Mouse (Mus musculus) CD4-positive, CD25-positive, alpha-beta regulatory T cell, adult 4 months (primary cell): ENCODE results near the gene Rbms2. TPM values are rescaled to one million over a fixed set of nuclear protein-coding genes. Genes with fewer than 3 reads are reported as not detected.
A peak's percentile ranks its signal among the peaks of the same experiment; 100 is the strongest.

Source experiments
- ATAC-seq: one replicate; pipeline ENCODE4 v1.8.0; 2017
- polyA plus RNA-seq, 2 experiments: library from polyadenylated mRNA; unstranded; fragments of 100-300 nt; shearing (Covaris generic); gene quantifications; one replicate each; pipeline ENCODE4 v1.2.1; 2017

The Rbms2 gene
- polyA plus RNA-seq, 2 experiments from 2014 or later = 24.9 to 31.7 TPM

DNA sequence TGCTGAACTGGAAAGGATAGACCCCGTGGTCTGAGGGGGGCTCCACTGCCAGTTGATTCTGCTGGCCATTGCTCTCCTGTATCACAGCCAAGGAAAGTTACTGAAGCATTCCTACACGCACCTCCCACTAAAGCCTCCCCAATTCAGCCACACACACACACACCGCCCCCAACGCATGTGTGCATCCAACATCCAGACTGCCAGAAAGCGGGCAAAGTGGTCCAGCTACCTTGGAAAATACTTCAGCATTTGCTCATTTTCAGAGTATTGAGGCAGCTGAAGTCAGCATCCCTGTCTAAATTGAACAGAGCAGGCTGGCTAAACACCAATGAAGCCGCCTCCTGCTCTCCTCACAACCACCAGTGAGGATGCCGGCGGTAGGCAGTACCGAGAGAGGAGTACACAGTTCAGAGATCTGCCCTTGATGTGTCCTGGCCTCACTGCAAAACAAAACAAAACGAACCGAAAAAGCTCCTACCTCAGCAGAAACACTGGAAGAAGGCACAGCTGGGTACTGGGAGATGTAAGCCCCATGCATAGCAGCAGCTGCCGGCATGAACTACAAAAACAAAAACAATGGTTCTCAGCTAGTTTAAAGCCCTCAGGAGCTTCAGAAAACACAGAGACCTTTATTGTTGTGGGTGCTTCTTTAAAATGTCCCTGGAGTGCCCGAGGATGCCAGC, 46.3 kb downstream of the Rbms2 start:
- ATAC-seq = no peak

DNA sequence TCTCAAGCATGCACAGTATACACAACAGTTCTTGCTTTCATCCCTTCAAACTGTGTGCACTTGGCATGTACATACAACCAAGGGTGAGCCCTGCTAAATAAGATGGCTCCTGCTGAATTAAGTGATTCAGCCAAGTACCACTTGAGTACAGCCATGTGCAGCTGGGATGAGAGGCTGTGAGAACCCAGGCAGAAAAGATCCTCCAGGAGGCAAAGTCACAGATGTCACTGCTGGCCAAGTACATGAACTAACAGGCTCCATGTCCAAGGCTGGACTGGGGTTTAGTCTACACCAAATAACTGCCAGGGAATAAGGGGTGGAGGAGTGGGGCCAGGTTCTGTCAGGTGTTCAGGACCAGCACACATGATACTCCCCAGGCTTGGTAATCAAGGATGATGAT, 48.3 kb downstream of the Rbms2 start:
- no peak for ATAC-seq

DNA sequence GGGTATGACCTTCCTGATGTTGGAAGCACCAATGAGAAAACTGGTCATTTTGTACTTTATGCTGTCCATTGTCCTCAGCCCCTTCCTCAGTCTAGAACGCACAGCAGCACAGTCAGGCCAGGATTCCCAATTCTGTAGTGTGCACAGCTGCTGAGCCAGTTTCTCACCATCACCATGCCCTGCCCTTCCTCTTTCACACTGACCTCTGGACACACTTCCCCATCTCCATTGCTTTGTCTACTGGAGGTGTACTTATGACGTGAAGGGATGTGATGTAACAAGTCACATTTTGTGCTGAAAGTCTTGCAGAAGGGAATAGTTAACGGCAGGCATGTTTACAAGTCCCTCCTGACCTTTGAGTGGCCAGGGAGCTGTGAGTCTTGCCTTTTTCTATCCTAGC, 48.8 kb downstream of the Rbms2 start:
- no peak for ATAC-seq

- ATAC-seq = no peak
Observed at GRCm38 (mm10) chr10:128128143-128128542, 52.0 kb downstream of the Rbms2 start.

DNA sequence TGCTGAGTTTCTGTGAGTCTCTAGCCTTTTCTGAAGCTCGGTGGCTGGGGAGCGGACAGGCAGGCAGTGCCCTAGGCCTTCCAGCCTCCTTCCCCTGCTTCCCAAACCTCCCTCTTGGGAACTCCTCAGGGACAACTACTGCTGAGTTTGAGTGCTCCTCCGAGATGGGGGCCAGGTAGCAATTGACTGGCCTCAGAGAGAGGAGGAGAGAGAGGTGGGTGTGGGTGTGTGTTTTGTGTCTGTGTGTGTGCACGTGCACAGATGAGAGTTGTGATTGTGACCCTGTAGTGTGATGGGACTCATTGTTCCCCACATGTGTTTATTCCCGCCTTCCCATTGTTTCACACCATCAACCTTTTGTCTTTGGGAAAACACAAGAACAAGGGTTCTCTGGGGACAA, 52.6 kb downstream of the Rbms2 start:
- no peak for ATAC-seq

DNA sequence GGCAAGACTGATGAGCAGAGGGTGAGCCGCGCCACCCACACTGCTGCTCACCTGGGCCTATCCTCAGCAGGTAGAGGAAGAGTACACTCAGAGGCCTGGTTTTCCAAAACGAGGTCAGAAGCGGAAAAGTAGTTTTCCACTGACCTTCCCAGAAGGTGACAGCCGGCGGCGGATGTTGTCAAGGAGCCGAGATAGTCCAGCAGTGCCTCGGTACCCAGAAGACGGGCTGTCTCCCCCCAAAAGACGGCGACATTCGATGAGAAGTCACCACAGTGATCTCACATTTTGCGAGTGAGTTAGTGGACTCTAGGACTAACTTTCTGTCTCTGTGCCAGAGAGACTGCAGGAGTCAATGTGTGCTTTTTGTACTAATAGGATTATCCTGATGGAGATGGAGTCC, 54.1 kb downstream of the Rbms2 start:
- no peak for ATAC-seq

DNA sequence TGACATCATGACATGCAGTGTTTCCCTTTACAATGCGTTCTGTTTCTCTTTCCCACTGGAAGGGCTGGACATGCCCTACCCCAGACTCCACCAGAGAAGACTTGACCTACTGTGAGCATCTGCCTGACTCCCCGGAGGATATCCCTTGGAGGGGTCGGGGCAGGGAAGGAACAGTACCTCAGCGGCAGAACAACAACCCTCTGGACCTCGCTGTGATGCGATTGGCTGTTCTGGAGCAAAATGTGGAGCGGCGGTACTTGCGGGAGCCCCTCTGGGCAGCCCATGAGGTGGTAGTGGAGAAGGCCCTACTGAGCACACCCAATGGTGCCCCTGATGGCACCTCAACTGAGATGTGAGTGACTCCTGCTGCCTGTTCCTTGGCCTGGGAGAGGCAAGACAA, 55.3 kb downstream of the Rbms2 start:
- ATAC-seq = no peak

GRCm38 (mm10) chr10:128123833-128124232, 56.3 kb downstream of the Rbms2 start:
- no peak for ATAC-seq

GRCm38 (mm10) chr10:128111227-128111626, 68.9 kb downstream of the Rbms2 start:
- ATAC-seq = no peak

DNA sequence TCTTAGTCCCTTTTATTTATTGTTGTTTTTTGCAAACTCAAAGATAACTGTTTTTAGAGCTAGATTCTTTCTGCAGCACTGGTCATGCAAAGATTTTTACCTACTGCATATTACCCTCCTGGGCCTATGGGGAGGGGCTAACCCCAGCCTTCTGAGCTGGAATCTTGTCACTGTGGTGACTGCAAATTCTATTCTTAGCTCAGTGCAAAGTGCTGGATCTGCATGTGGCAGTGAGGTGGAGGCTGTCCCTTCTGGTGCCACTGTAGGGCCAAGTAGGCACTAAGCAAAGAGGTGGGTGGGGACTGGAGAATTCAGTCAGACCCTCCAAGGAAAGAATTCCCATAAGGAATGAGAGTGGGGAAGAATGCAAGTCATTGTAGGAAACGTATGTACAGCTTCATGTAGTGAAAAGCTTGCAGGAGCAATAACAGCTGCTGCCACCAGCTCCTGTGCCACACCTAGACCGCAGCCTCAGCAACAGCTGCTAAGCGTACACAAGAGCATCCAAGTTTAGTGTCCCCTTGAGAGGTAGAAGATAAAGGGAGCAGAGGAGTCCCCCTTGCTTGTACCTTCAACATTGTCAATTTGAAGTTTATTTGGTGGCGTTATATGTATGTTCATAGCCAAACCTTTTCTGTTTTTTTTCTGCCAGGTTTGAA, 69.9 kb downstream of the Rbms2 start:
- no peak for ATAC-seq

GRCm38 (mm10) chr10:128097587-128097971, 82.5 kb downstream of the Rbms2 start:
- ATAC-seq = peak; percentile 25

DNA sequence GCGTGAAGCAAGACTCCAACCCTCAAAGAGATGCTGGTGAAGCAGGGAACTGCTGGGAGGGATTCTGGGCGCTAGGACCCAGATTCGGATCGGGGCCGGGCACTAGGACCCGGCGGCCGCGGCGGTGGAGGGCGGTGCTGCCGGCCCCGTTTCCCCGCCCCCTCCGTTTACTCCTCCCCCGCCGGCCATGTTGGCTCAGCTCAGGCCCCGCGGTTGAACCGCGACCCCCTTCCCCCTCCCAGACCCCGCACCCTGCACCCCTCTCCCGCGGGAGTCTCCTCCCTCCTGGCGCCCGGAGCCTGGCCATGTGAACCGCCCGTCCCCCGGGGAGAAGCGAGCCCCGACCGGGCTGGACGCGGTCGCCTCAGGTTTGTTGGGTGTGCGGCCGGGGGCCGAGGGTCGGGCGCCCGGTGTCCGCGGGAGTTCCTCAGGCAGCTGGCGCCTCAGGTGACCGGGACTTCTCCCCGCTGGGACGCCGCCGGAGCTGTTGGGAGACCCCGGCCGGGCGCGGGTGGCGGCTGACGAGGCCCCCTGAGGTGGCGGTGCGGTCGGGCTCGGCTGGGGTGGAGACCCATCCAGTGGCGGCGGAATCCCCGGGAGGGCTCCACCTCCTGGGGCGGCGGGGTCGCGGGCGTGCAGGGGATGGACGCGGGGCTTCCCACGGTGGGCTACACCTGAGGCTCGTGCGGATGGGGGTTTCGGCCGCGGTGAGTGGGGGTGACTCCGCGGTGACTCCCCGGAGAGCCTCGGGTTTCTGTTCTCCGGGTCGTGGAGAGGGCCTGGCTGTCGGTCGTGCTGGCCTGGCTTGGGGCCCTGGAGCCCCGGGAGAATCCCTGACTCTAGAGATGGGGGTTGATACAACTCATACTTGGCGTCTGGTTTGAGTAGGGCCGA, 83.2 kb downstream of the Rbms2 start:
- ATAC-seq = peak; percentile 42

GRCm38 (mm10) chr10:128096313-128096692, 83.8 kb downstream of the Rbms2 start:
- no peak for ATAC-seq

GRCm38 (mm10) chr10:128095003-128095636, 85.0 kb downstream of the Rbms2 start:
- ATAC-seq = no peak

DNA sequence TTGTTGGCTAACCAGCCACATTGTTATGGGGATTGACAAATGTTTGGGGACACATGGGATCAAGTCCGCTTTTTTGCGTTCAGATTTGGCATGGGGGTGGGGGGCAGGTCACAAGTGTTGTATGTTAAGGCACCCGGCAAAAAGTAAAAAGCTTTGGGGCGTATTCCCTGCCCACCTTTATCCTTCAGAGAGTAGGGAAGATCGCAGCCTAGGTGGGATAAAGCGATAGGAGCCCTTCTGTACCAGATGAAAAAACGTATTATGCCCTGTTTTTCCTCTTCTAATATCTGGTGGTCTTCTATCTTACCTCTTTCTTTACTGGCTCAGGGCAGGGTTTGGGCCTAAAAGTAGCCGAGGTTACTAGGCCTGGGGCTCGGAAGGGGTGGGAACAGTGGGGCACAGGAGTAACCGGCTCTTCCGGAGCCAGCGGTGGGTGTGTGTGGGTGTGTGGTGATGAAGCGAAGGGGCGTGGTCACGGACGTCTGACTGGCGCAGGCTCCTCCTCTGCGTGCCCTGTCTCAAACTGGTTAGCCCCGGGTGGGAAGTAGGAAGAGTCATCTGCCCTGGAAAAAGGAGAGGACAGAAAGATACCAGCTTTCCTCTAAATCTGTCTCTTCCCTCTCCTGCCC, 85.6 kb downstream of the Rbms2 start:
- peak; percentile 68 for ATAC-seq

DNA sequence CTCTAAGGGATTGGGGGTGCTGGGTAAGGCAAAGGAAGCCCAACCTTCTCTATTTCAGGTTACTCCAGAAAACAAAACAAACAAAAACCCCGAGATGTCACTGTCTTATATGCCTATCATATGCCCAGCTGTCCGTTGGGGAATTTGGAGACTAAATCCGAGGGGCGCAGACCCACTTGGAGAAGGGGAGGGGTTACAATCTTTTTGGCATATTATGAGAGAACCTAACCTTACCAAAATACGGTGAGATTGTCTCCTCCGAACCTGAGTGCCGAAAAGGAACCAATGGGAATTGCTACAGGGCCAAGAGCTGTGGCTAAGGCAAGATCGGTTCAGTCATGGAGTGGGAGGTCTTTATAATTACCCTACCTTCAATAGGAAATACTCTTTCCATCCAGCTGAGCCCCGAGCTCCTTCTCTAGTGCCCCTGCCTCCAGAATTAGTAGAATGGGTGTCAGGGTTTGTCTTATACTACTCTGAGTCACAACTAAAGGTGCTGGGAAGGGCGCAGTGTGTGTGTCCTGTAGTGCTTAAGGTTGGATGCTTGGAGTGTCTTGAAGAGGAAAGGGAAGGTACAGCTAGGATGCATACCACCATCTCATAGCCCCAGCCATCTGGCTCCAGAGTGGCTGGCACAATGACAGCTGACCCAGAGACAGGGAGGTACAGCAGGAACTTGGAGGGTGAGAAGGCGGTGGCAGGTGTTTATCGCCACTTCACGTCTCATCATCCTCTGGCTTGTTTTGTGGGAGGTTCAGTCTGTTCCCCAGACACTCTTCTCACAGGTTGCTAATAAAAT, 86.4 kb downstream of the Rbms2 start:
- ATAC-seq = no peak

DNA sequence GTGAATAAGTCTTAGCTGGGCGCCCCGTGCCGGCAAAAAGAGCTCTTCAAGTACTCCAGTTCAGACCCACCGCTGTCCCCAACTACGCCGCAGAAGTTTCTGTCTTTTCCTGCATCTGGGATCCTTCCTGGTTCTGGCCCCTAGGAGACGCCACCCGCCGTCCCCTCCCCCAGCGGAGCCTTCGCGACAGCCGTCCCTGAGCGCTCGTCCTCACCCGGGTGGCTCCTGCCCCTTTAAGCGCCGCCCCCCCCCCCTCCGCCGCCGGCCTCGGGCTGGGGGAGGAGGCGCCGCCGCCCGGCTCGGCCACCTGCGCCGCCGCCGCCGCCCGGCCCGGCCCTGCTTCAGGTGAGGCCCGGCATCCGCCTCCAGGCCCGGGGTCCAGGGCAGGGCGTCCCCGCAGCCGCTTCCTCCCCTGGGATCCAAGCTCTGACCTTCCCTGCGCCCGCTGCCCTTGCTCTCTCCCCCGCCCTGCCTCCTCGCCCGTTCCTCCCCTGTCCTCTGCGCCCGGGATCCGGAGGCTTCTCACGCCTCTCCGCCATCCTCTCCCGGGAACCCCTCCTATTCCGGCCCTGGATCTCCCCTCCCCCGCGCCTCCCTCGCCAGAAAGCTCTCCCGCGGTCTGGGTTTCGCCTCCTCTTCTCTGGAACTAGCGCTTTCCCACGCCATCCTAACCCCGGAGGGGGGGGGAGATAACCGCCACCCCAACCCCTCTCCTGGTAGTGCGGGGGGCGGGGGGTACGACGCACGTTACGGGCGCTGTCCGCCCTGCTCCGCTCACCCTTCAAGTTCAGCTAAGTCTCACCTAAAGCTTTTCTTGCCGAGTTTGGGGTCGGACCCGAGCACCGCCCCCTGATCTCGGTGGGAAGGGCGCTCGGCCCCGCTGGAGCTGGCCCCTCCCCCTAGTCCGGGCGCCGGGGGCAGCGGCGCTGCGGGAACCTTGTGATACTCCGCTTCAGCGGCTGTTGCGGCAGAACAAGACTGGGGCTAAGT, 87.3 kb downstream of the Rbms2 start:
- ATAC-seq = no peak

DNA sequence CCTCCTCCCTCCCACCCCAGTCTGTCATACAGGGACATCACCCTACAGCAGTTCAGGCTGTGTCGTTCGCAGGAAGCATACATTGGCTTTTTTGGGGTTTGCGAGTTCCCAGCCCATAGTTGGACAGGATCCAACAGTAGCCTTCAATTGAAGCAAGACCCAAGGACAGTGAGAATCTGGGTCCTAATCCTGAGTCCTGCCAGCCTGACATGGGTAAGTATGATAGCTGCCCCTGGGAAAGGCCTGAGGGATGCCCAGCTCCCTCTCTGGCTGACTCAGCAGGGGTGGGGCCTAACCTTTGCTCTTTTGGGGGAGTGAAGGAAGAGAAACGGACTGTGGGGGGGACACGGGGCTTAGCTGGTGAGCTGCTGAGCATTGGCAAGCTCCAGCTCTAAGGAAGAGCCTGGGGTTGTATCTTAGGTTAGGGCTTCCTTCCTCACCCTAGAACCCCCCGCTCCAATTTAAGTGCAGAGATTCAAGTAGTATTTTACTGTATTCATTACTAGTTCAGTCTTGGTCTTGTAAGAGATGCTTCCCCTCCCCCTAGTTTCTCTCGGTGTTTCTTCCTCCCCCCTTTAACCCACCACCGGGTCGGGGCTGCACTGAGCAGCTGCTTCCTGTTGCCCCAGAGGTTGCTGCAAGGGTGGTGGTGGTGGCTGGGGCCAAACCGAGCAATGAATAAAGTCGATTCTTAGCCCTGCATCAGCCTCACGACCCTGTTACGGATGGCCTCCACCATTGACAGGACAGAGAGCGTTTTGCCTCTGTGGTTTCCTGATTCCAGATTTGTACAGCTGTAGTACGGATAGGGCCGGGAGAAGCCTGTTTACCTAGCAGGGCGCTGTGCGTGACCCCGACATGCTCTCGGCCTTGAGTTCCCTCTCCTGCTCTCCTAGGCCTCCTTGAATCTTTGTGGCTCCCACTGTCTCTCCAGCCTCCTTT, 88.3 kb downstream of the Rbms2 start, which contains the start of gene Baz2a:
Gene Baz2a (plus strand): TSS at position 14 of the 942 bp plus-strand sequence.
- peak; percentile 60 for ATAC-seq
